Mouse (Mus musculus) liver, postnatal 0 days (tissue): ENCODE results near the gene Sertad2.

Experiments used
- CTCF ChIP-seq: sonication (generic); IDR thresholded peaks from 2 replicates; pipeline ENCODE4 v1.5.1; 2016; ENCODE audit warnings: antibody characterized with exemption, low read depth
- EP300 ChIP-seq: IDR thresholded peaks from 2 replicates; pipeline ENCODE4 v1.6.1; 2016; ENCODE audit warnings: antibody characterized with exemption, low read depth, mild to moderate bottlenecking

- TF ChIP-seq CTCF = no peak
- TF ChIP-seq EP300 = no peak
Observed at GRCm38 (mm10) chr11:20631941-20632618, 89.0 kb downstream of the Sertad2 start.
